Mouse (Mus musculus): ENCODE measurements around the gene Zfp710. TPM values are rescaled to one million over a fixed set of nuclear protein-coding genes. Genes with fewer than 3 reads are reported as not detected.
A peak's percentile ranks its signal among the peaks of the same experiment; 100 is the strongest.

The Zfp710 gene
- polyA plus RNA-seq, 1 experiment from 2014 or later, result 9.4 TPM

DNA sequence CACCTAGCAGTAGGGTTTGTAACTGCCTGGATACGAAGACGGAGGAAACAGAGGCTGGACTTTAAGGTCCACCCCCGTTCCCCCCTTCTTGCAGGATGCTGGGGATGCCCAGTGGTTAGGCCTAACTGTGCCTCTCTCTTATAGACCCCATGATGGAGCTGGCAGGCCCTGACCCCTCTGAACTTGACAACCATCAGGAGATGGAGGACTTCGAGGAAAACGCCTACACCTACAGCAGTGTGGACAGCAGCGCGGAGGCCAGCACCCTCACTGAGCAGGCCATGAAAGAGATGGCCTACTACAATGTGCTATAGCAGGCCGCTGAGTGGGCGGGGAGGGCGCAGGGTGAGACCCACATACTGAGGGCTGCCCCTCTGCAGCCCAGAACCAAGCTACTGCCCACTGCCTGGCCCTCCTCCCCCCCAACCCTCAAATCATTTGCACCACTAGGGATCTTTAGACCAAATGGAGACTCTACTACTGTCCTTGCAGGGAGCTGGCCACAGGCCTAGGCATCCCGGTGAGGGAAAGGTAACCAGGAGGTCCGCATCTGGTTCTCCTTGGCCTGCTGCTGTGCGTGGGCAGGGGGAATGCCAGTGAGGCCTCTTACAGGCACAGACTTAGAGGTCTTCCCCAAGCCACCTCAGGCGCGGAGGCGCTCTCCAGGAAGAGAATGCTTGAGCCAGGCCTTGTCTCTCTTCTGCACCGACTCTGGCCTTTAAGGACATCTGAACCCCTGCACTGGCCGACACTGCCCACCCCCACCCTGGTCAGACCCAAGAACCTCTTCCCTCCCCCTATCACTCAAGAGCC, 65.8 kb downstream of the Zfp710 start:
- H3K27me3 ChIP-seq, result no peaks in the 10 kb centered on the region
- ATAC-seq (replicated peaks; ENCODE audit: insufficient number of reproducible peaks, insufficient read depth, low FRiP score, low read depth), result no peak
- H3K36me3 ChIP-seq, result peaks cover 89% of the 10 kb centered on the region
- 81% methylated on average over 18 of the region's 18 CpGs for WGBS
- H3K4me2 ChIP-seq, result no peak overlapping the region
- no peak overlapping the region for H3K9ac ChIP-seq
- H3K4me3 ChIP-seq, result no peak overlapping the region
- peak overlapping the region; percentile 45 for H3K27ac ChIP-seq
- H3K4me1 ChIP-seq (replicated peaks), result peaks cover 46% of the 10 kb centered on the region
- H3K9me3 ChIP-seq (replicated peaks), result no peaks in the 10 kb centered on the region

DNA sequence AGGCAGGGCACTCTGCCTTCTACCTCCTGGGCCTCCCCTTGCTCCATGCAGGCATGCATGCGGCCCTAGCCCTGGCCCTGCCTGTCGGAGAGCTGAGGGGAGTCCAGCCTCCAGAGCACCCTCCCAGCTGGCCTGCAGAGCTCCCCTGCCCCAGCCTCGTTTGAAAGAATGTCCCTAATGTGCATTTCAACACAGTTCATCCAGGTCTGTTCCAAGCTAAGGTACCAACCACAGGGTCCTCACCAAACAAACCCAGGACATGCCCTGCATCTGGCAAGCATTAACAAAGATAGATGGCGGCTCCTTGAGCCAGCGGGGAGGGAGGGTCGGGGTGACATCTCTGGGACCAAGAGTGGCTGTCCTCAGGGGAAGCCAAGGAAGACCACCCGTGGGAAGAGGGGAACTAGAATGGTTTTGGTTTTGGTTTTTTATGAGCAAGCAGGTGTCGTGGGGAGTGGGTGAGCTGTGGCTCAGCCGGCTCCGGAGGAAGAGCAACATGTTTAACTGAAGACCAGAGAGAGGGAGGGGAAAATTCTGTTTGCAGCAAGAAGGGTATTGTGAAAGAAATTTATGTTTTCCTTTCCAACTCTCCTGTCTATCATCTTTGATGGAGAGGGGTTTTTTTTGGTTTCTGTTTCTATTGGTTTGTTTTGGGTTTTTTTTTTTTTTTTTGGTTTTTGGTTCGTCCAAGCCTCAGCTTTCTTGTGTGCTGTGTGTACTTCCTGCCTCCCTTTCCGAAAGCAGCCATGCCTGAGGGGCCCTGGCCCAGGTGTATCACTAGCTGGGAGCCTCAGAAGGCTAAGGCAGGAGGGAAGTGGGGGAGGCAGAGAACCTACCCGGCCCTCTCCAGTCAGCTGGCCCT, 66.6 kb downstream of the Zfp710 start:
- Histone ChIP-seq H3K4me2 (no peak overlapping the region), H3K4me3 (no peak overlapping the region), H3K27me3 (no peaks in the 10 kb centered on the region), H3K9ac (no peak overlapping the region), H3K4me1 (replicated peaks) (peaks cover 40% of the 10 kb centered on the region), H3K36me3 (peaks cover 92% of the 10 kb centered on the region), H3K9me3 (replicated peaks) (no peaks in the 10 kb centered on the region), H3K27ac (peak overlapping the region; percentile 60)
- 50% methylated on average over 13 of the region's 13 CpGs for WGBS
- peak; percentile 19; the same call in 1 of the 2 replicates for ATAC-seq (replicated peaks; ENCODE audit: insufficient number of reproducible peaks, insufficient read depth, low FRiP score, low read depth)

DNA sequence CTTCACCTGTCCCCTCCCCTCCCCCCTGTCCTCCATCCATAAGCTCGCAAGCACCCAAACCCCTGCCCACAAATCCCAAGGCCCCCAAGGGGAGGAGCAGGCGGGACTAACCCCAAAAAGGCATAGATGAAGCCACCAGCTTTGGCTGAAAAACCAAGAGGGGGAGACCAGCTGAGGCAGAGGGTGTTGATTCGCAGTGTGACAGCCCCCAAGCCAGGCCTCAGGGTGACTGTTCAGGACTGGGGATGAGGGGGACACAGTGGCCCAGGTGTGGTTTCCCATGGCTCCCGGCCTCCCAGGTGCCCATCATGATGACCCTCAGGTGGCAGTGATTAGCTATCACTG, 67.2 kb downstream of the Zfp710 start:
- no peak overlapping the region for H3K9ac ChIP-seq
- no peak overlapping the region for H3K4me2 ChIP-seq
- H3K9me3 ChIP-seq (replicated peaks), result no peaks in the 10 kb centered on the region
- no peak overlapping the region for H3K4me3 ChIP-seq
- H3K27me3 ChIP-seq, result no peaks in the 10 kb centered on the region
- 74% methylated on average over 4 of the region's 4 CpGs for WGBS
- H3K27ac ChIP-seq, result peak overlapping the region; percentile 60
- peaks cover 92% of the 10 kb centered on the region for H3K36me3 ChIP-seq
- ATAC-seq (replicated peaks; ENCODE audit: insufficient number of reproducible peaks, insufficient read depth, low FRiP score, low read depth), result no peak
- H3K4me1 ChIP-seq (replicated peaks), result peaks cover 34% of the 10 kb centered on the region

DNA sequence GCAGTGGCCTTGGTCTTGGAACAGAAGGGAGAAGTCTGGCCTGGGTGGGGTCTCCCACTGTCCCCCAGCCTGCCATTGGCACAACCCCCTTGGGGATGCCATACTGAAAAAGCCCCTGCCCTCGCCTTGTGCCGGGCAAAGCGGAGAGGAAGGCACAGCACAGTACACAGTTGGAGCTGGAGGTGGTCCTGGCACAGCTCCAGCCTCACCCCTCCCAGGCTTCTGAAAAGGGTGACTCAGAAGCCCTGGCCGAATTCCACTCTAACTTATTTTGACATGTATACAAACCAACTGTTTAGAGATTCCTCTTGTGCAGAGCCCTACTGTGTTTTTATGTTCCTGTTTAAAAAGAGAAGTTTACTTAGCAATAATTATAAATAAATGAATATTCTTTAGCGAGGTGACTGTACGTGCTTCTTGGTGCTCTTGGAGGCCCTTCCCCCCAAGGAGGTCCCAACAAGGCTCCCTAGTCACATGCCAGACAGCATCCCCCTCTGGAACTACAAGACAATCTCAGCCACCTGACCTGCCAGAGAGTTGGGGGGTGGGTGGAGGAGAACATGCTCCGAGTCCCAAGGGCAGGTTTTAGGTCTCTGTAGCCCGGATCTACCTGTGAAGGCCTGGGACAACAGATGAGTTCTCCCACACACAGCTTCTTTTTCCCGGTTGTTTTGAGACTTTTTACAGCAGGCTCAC, 67.9 kb downstream of the Zfp710 start:
- Histone ChIP-seq H3K9ac (no peak overlapping the region), H3K9me3 (replicated peaks) (no peaks in the 10 kb centered on the region), H3K27ac (peak overlapping the region; percentile 60), H3K4me2 (no peak overlapping the region), H3K36me3 (peaks cover 92% of the 10 kb centered on the region), H3K4me1 (replicated peaks) (peaks cover 34% of the 10 kb centered on the region), H3K4me3 (no peak overlapping the region), H3K27me3 (no peaks in the 10 kb centered on the region)
- WGBS, result 44% methylated on average over 9 of the region's 9 CpGs
- peak; percentile 43; the same call in 1 of the 2 replicates for ATAC-seq (replicated peaks; ENCODE audit: insufficient number of reproducible peaks, insufficient read depth, low FRiP score, low read depth)

DNA sequence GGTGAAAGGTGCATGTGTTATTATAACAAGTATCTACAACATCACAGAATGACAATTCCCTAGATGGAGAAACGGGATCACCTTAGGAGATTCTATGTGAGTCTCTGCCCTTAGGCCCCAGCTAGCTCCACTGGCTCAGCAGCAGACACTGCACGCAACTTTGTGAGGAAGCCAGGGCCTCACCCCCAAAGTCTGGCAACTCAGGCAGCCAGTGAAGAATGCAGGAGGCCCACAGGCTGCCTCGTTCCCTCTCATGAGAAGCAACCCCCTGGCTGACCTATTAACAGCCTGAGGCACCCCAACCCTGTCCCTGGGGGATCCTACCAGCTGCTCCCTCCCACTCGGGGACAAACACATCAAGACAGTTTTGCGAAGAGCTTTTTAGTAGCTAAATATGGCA, 69.9 kb downstream of the Zfp710 start:
- 76% methylated on average over 5 of the region's 5 CpGs for WGBS
- H3K36me3 ChIP-seq, result peaks cover 93% of the 10 kb centered on the region
- no peak for ATAC-seq (replicated peaks; ENCODE audit: insufficient number of reproducible peaks, insufficient read depth, low FRiP score, low read depth)

DNA sequence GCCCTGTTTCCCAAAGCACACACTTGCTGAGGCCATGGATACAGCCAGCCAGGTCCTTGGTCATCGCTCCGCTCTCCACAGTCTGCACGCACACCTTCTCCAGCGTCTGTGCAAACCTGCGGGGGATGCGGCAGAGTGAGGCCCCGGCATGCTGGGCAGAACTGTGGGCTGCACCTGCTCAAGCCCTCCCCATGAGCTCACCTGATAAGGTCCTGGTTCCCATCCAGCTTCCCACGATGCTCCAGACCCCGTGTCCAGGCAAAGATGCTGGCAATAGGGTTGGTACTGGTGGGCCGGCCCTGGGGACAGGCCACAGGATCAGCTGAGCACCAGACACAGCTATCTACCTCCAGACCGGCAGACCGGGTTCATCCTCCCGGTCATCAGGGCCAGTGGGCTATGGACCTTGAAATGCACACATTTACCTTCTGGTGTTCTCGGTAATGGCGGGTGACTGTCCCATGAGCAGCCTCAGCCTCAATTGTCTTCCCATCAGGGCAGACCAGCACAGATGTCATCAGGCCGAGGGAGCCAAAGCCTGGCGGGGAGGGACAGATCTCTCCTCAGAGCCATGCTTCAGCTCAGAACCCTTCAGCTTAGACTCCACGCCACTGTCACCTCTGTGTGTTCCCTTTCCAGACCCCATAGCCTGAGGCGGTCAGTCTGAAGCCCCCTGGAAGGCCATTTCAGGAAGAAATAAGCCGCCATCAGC, 71.1 kb downstream of the Zfp710 start:
- Histone ChIP-seq H3K9me3 (replicated peaks) (no peaks in the 10 kb centered on the region), H3K4me3 (no peak overlapping the region), H3K27ac (no peak overlapping the region), H3K4me1 (replicated peaks) (peaks cover 30% of the 10 kb centered on the region), H3K36me3 (peaks cover 93% of the 10 kb centered on the region), H3K27me3 (no peaks in the 10 kb centered on the region), H3K4me2 (no peak overlapping the region), H3K9ac (no peak overlapping the region)
- no peak for ATAC-seq (replicated peaks; ENCODE audit: insufficient number of reproducible peaks, insufficient read depth, low FRiP score, low read depth)
- 90% methylated on average over 20 of the region's 20 CpGs for WGBS

More for the DNA sequence above, 69.9 kb downstream of the Zfp710 start:
- no peak overlapping the region for H3K27ac ChIP-seq
- H3K9me3 ChIP-seq (replicated peaks), result no peaks in the 10 kb centered on the region
- no peak overlapping the region for H3K9ac ChIP-seq
- no peaks in the 10 kb centered on the region for H3K27me3 ChIP-seq
- H3K4me3 ChIP-seq, result no peak overlapping the region
- peaks cover 34% of the 10 kb centered on the region for H3K4me1 ChIP-seq (replicated peaks)
- no peak overlapping the region for H3K4me2 ChIP-seq

DNA sequence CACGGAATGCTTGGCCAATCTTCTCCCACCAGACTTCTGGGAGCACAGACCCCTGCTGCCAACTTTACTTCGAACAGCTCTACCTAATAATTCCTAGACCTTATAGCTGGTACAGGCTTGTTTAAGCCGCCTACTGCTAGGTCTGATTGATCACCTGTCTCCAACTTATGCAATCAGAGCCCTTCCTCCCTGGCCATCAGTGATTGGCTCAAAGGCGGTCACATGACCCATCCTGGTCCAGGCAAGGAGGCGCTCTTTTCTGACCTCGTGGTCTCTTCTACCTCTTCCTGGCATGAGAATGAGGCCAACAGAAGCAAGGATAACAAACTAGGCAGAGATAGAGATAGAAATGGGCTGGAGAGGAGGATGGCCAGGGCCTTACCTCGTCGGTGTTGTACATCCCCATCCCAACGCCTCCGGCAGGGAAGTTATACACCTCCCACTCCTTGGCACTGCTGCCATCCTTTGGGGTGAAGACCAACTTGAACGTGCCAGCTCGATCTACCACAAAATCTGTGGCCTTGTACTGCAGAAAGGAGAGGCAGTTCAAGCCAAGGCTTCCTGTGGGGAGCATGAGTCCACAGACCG, 73.9 kb downstream of the Zfp710 start:
- no peak for ATAC-seq (replicated peaks; ENCODE audit: insufficient number of reproducible peaks, insufficient read depth, low FRiP score, low read depth)
- H3K27ac ChIP-seq, result no peak overlapping the region
- WGBS, result 91% methylated on average over 13 of the region's 13 CpGs
- no peaks in the 10 kb centered on the region for H3K9me3 ChIP-seq (replicated peaks)
- peaks cover 97% of the 10 kb centered on the region for H3K36me3 ChIP-seq
- H3K27me3 ChIP-seq, result no peaks in the 10 kb centered on the region
- no peak overlapping the region for H3K4me3 ChIP-seq
- H3K9ac ChIP-seq, result no peak overlapping the region
- H3K4me1 ChIP-seq (replicated peaks), result peaks cover 6% of the 10 kb centered on the region
- no peak overlapping the region for H3K4me2 ChIP-seq

DNA sequence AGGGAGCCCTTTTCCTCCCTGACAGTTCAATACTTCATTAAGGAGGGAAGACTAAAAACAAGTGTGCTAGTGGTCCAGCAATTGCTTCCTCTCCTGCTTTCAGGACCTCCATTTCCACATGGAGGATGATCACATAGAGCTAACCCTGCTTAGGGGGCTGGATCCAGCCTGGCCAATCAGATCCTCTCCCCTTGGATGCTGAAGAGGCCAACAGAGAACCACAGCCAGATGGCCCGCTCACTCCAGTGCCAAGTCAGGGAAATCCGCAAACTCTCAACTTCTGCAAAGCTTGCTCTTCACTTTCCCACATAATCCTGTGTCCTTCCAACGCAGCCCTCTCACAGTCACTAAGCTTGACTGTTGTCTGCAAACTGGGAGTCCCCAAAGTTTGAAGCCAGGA, 78.7 kb downstream of the Zfp710 start:
- Histone ChIP-seq H3K27me3 (no peaks in the 10 kb centered on the region), H3K9ac (no peak overlapping the region), H3K4me2 (no peak overlapping the region), H3K4me1 (replicated peaks) (peaks cover 25% of the 10 kb centered on the region), H3K36me3 (peaks cover 48% of the 10 kb centered on the region), H3K9me3 (replicated peaks) (no peaks in the 10 kb centered on the region), H3K27ac (no peak overlapping the region), H3K4me3 (no peak overlapping the region)
- WGBS, result 85% methylated on average over 3 of the region's 3 CpGs
- ATAC-seq (replicated peaks; ENCODE audit: insufficient number of reproducible peaks, insufficient read depth, low FRiP score, low read depth), result 0 out of 2 replicates have a peak, but pooled peaks have one; percentile 10

DNA sequence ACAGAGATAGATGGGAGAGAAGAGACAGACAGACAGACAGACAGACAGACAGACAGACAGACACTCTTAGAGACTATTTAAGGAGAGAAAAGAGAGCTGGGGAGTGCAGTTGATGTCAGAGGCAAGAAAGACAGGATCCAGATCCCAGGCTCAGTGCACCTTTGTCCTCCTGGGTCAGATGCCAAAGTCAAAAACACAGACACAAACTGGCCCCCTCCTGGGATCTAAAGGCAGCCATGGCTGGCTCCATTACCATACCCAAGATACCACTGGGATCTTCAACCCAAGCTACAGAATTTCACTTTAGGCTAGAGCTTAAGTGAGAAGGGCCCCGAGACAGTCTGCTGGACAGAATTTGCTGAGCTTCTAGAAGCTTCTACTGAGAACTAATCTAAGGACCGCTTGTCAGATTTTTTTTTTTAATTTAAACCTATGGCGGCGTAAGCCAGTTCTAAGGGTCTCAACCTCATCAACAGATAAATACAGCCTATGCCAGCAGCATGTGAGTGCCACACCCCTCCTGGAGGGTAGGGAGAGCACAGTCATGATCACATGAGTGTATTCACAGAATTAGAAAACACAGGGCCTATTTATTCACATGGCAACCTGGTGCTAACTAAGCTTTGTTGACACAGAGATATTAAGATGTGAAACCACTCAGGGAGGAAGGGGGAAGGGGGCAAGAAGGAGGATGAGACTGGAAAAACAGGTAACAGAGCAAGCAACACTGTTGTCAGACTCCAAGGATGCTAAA, 81.2 kb downstream of the Zfp710 start:
- no peaks in the 10 kb centered on the region for H3K27me3 ChIP-seq
- H3K36me3 ChIP-seq, result peaks cover 34% of the 10 kb centered on the region
- peaks cover 46% of the 10 kb centered on the region for H3K4me1 ChIP-seq (replicated peaks)
- no peak for ATAC-seq (replicated peaks; ENCODE audit: insufficient number of reproducible peaks, insufficient read depth, low FRiP score, low read depth)
- no peak overlapping the region for H3K4me2 ChIP-seq
- H3K4me3 ChIP-seq, result no peak overlapping the region
- H3K9ac ChIP-seq, result no peak overlapping the region
- 84% methylated on average over 4 of the region's 4 CpGs for WGBS
- H3K27ac ChIP-seq, result no peak overlapping the region
- no peaks in the 10 kb centered on the region for H3K9me3 ChIP-seq (replicated peaks)

DNA sequence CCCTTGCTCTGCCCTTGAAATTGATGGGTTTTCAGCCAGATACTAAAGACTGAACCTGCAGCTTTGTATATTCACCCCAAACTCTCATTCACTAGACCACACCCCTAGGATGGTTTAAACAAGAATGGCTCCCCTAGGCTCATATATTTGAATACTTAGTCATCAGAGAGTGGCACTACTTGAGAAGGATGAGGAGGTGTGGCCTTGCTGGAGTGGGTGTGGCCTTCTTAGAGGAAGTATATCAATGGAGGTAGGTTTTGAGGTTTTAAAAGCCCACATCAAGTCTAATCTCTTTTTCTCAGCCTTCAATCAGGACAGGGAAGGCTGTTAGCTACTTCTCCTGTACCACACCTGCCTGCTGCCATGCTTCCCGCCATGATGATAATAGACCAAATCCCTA, 81.8 kb downstream of the Zfp710 start:
- peaks cover 52% of the 10 kb centered on the region for H3K4me1 ChIP-seq (replicated peaks)
- no peak overlapping the region for H3K4me2 ChIP-seq
- WGBS, result 100% methylated on average over 1 of the region's 1 CpGs
- no peaks in the 10 kb centered on the region for H3K9me3 ChIP-seq (replicated peaks)
- no peak overlapping the region for H3K9ac ChIP-seq
- no peak overlapping the region for H3K4me3 ChIP-seq
- H3K27me3 ChIP-seq, result no peaks in the 10 kb centered on the region
- no peak for ATAC-seq (replicated peaks; ENCODE audit: insufficient number of reproducible peaks, insufficient read depth, low FRiP score, low read depth)
- H3K27ac ChIP-seq, result no peak overlapping the region
- H3K36me3 ChIP-seq, result peaks cover 28% of the 10 kb centered on the region
